Mouse (Mus musculus) cerebellum, adult 9-10 months (tissue): ENCODE measurements at regions not wholly inside any gene's neighbourhood (a gene's known extent, or its start where the extent isn't known, plus 50 kb on each side); places are given as distances from the start of the nearest gene placed in this dataset.

Source experiments
- DNase-seq: peaks from one replicate; pipeline ENCODE4 v3.0.0; 2022

DNA sequence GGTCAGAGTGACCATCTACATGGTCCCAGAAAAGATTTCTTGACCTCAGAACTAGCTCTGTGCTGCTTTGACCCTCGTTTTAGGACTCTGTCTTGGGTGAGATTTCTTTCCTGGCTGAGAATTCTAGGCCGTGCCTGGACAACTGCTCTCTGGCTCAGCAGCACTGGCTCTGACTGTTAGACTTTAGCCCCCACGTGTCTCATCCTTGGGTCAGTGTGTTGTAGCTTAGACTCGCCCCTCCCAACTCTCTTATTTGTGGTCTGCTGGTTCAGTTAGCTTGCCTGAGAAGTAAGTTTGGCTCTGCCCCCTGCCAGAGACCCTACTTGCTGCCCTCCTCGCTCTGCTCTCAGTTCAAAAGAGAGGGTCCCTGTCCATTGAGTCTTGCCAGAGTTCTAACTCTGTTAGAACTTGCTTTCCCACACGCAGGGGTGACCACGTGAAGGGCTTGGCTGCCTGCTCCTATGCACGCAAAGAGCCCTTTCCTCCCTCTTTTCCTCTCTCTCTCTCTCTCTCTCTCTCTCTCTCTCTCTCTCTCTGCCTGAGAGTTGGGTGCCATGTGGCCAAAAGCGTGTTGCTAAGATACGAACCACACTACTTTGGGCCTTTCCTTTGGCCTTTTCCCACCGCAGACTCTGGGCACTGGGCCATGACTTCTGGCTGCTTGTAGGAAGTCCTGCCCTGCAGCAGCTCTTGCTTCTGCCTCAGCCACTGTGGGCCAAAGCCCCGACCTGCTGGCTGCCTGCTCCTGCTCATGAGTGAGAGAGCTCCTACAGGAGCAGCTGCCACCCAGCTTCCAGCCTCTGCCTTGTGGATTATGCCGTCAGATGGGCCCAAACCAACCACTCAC lies 344.2 kb upstream of the Amot start:
- DNase-seq, result peak; percentile 42

DNA sequence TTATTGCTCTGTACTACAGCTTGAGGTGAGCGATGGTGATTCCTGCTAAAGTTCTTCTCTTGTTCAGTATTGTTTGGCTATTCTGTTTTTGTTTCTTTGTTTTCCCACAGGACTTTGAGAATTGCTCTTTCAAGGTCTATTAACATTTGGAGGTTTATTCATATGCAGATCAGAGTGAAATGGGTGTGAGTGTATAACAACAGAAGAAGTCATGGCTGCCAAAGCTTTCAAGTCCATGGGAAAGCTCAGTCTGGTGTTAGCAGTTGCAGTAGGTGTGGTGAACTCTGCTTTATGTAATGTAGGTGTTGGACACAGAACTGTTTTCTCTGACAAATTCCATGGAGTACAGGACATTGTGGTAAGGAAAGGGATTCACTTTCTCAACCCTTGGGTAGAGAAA lies 328.1 kb upstream of the Amot start:
- no peak for DNase-seq

DNA sequence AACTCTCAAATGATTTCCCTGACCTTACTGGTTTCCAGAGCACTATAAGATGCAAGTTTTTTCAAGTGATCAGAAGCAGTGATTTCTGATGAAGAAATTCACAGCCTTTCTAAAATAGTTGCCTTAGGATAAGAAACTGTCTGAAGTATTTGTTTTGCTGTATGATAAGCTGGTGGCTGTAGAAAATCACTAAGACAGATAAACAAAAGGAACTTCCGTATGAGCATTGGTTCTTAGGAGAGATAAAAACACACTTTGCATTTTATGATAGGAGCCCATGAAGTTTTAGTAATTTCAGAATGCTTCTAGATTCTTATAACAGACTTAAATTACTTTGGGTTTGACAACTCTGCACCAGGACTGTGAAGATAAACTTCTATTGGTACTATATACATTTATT lies 308.0 kb upstream of the Amot start:
- DNase-seq, result no peak
